Mouse (Mus musculus) neutrophil, adult 5-6 weeks (primary cell): ENCODE data around the gene Dclre1b. TPM values are rescaled to one million over a fixed set of nuclear protein-coding genes. Genes with fewer than 3 reads are reported as not detected.
"Not testable (repeated sequence)": the region's sequence is repeated elsewhere in the genome, so short reads cannot be mapped to it uniquely, and the experiment has no call there.

Experiments used
- ATAC-seq: fragments of 151-379, 151-347 bp; 2 replicates; pipeline ENCODE4 v1.8.0; 2017; ENCODE audit warnings: mild to moderate bottlenecking, moderate TSS enrichment; ENCODE audit not compliant: insufficient number of reproducible peaks, poor library complexity, low FRiP score, severe bottlenecking; ENCODE audit errors: extremely low read depth
- total RNA-seq: library from RNA; stranded (forward); fragments of 200-1000 nt; gene quantifications from 2 replicates; pipeline ENCODE4 v1.2.3, GENCODE M21; 2017

The Dclre1b gene
- 13.1 and 15.6 TPM in 2 replicates for total RNA-seq

GRCm38 (mm10) chr3:103808891-103809798 is at the start of gene Dclre1b, which contains the start of the genes Ap4b1 and Gm43064:
TSS of gene Dclre1b (minus strand) at chr3:103809444.
TSS of gene Ap4b1 (plus strand) at chr3:103809520.
TSS of gene Gm43064 (plus strand) at chr3:103809573.
- ATAC-seq, result peak; percentile 87

- ATAC-seq, result no peak
These were observed 48.8 kb upstream of the Dclre1b start for GRCm38 (mm10) chr3:103857977-103858563.

DNA sequence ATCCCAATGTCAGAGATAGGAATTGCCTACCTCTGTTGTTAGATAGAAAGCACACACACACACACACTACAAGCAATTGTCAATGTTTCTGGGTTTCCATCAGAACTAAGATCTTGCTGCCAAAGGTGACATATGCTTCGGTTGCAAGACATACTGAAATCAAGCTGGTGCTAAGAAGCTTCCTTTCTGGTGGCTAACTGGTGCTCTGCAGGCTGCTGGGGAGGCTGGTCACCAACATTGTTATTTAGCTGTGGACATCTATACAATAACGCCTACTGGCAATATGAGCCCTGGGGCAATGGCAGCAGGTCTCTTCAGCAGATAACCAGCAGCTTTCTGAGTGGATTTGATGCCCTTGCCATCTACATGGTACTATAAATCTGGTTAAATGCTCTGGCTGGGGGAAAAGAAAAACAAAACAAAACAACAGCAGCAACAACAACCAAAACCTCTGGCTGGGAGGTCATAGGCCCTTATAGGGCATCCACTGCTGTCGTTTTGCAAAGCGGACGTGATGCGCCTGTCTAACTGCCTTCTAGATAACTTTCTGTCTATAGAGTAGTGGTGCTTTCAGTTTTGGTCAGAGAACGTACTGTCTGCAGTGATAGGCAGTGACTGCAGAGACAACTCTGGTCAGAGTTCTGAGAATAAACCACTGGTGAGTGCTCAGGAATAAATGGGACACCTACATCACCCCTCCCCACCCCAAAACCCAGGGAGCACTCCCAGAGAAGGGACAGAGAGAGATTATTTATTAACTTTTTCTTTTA is 48.0 kb upstream of the Dclre1b start:
- ATAC-seq, result no peak

DNA sequence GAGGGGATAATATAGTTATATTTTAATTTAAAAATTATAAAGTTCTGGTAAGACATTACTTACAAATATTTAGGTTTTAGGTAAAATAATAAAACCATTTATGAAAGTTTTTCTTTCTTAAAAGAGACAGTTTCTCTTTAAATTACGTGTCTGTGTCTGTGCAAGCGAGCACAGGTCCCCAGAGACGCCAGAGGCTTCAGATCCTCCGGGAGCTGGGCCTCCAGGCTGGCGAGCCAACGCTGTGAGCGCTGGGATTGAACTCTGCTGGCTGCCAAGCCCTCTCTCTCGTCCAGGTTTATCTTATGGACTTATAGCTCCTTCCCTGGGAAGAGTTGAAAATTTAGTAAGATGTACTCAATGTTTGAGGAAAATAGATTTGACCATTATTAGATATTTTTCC is 44.6 kb upstream of the Dclre1b start:
- no peak for ATAC-seq

DNA sequence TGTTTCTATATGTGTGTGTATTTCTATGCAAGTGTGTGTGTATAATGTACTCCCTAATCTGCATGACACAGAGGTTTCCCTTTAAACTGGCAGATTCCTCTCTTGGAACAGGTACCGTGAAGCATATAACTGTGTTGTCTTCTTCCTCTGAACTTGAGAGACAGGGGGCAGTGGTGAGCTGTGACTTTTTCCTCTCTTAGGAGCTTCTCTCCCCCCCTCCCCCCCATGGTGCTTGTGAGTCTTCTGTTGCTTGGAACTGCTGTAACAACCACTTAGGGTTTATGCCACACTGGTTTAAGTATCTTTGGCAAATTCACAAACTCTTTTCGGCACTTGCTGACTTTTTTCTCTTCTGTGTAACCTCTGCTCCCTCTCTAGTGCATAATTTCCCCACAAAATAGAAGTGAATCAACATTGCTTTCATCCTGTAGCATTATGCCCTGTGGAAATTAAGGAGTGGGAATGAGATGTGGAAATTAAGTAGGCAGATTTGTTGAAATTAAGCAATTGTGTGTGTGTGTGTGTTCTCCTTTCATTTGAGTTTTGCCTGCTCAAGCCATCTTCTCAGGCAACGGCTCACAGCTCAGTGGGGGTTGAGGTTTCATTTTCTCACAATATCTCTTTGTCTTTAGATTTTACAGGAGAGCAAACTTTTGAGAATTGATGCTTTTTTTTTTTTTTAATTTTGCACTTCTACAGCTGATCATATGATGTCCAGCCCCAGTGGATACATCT is 43.5 kb upstream of the Dclre1b start:
- ATAC-seq, result peak; percentile 87

- no peak for ATAC-seq
These were observed 42.6 kb upstream of the Dclre1b start for GRCm38 (mm10) chr3:103851882-103852281.

GRCm38 (mm10) chr3:103851481-103851880 is 42.2 kb upstream of the Dclre1b start:
- no peak for ATAC-seq

DNA sequence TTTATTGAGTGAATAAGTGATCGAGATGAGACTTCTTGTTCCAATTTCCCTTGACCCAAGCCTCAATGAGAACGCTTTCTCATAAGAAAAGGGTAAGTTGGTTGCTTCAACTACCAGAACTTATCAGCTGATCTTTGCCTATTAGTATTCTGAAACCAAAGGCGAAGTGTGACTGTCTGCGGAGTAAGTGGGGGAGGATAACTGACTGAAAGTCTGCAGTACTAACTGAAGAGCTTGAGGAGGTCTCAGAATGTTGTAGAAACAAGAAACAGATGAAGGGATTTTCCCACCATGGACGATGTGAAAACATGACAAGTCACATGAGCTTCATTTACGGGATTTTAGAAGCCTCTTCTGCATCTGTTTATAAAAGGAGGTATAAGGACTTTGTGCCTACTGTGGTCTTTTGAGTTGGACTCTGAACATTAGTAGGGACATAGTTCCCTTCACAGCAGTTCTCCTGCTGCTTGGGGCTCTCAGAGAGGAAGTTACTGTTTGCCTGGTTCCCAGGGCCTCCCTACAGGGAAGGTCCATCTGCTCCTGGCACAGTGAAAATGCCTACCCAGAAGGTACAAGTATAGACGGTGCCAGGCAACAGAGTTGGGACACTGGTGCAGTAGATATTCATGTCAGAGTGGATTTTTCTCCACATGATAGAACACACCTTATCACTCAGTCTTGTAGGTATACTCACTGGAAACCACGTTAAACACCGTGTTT is 41.6 kb upstream of the Dclre1b start:
- no peak for ATAC-seq

- ATAC-seq, result not testable (repeated sequence)
These were observed 31.7 kb upstream of the Dclre1b start for GRCm38 (mm10) chr3:103840946-103841345.

DNA sequence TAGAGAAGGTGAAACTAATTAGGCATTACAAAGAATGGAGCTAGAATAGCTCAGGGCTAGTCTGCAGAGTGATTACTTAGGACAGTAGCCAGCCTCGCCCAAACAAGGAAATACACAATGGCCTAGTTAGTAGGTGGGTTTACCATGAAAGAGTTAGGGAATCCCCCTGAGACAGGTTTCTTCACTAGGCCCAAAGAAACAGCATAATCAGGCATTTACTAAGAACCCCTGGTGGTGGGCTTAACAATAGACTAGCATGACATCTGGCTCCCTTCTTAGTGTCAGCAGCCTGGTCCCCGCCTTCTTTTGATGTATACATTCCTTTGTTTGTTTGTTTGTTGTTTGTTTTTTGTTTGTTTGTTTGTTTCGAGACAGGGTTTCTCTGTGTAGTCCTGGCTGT is 31.0 kb upstream of the Dclre1b start:
- ATAC-seq, result not testable (repeated sequence)

DNA sequence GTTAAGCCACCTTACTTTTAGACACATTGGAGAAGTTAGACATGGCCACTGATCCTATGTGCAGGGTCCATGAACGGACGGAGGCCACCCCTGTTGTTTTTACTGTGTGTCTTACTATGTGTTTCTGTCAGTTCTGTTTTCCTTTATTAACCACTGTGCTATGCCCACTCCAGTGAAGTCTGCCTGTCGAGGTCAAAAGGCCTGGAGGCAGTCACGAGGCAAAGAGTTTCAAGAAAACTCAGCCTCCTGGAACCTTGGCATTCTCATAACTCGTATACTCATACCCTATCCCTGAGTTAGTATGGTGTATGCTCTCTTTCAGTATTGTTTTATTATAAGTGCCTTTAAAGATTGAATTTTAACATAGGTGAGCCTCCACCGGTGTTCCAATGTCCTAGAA is 30.5 kb upstream of the Dclre1b start:
- ATAC-seq, result no peak

GRCm38 (mm10) chr3:103836453-103836852 is 27.2 kb upstream of the Dclre1b start:
- ATAC-seq, result no peak

- ATAC-seq, result peak; percentile 56; the same call in 1 of the 2 replicates
These were observed 26.7 kb upstream of the Dclre1b start for GRCm38 (mm10) chr3:103835951-103836310.

DNA sequence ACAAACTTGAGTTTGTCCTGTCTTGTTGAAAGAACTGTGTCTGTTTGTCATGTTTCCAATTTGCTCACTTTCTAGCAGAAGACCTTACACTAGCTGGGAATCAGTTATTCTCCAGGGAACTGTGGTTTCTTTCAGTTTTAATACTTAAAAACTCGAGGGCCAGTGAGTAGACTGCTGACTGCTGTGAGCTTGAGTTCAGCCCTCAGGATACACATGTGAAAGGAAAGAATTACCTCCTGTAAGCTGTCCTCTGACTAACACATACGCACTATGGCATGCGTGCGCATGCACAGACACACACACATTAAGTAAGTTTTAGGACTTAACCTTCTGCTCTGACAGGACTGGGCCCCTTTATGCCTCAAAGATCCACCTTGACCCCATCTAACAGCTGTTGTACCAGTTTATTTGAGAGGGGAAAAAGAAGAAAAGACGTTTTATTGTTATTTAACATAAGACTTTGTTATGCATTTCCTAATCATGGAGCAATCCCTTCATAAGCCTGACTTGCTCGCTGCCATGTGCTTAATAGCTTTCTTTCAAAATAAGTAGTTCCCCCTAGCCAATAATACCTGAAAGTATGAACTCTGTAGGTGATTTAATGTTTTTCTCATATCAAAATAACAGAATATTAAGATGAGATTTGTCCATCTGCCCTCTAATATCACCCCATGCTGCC is 26.2 kb upstream of the Dclre1b start:
- no peak for ATAC-seq

DNA sequence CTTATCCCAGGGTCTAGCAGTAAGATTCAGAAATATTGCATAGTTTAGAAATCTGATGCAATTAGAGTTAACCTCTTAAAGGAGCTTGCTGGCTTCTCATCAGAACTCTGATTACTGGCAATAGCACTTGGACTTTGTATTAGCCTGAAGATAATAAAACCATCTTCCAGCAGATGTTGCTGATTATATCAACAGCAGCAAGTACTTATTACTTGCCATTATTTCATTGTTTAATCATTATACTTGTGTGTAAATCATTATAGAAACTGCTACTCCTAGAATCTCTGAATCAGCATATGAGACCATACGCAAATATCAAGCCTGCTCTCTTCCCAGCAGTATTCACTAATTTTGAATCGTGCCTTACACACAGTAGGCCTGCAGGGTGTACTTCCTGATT is 24.8 kb upstream of the Dclre1b start:
- ATAC-seq, result no peak

DNA sequence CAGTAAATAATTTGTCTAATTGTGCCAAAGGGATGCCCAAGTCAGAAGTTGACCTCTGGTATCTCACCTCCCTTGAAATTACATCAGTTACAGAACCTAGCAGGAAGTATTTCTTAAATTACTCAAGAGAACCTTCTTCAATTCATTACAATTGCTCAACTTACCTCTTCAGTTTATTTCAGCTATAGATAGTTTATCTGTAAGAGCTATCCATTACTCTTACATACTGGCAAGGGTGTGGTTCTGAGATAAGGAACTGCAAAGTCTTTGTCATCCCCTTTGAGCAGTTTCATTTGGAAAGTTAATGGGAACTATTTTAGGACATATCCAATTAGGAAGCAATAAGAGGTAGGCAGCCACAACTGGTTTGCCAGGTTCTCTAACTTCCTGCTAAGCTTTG is 23.2 kb upstream of the Dclre1b start, which contains the start of gene Bcl2l15:
Gene Bcl2l15, plus strand, starts transcription at position 176 of the 400 bp plus-strand sequence.
- no peak for ATAC-seq

DNA sequence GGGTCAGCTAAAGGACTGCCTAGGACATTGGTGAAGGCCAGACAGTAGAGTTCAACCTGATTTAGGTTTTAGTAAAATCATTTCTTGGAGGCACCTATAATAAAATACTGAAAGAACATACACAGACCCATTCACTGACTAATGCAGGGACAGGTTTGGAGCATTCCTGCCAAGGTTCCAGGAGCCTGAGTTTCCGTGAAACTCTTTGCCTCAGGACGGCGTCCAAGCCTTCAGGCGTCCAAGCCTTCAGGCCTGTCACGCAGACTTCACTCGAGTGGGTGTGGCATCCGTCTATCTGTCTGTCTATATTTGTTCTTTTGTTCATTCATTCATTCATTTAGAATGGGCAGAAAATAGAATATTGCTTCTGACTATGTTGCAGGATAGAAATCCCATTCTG is 21.9 kb upstream of the Dclre1b start:
- ATAC-seq, result no peak

DNA sequence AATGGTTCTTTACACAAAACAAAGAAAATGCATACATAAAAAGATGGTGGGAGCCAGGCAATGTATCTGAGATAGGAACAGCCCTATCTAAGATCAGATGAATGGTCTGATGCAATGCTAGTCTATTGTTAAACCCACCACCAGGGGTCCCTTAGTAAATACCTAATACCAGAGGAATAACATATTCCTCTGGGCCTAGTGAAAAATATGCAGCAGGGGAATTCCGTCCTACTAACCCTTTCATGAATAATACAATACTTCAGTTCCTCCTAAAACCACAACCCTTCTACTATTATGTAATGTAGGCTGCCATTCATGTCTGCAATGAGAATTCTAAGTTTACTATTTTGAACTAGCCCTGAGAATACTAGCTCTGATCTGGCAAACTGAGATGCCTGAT is 21.4 kb upstream of the Dclre1b start:
- ATAC-seq, result not testable (repeated sequence)
